Mouse (Mus musculus) hindbrain, embryonic 10.5 days (tissue): ENCODE data around the gene Gabpb1. TPM values are rescaled to one million over a fixed set of nuclear protein-coding genes. Genes with fewer than 3 reads are reported as not detected.
"Not testable (repeated sequence)": the region's sequence is repeated elsewhere in the genome, so short reads cannot be mapped to it uniquely, and the experiment has no call there.

Experiments
- DNase-seq: peaks from one replicate; pipeline ENCODE4 v3.0.0-alpha.2; 2017; ENCODE audit warnings: low spot score
- H3K27ac ChIP-seq: fragments of 300-500 bp; sonication (generic); 2 replicates; pipeline ENCODE4 v1.5.1; 2016; ENCODE audit warnings: mild to moderate bottlenecking, moderate library complexity
- H3K27me3 ChIP-seq: fragments of 300-500 bp; sonication (generic); 2 replicates; pipeline ENCODE4 v1.6.1; 2016; ENCODE audit warnings: mild to moderate bottlenecking; ENCODE audit not compliant: poor library complexity, insufficient read depth, severe bottlenecking
- H3K36me3 ChIP-seq: fragments of 300-500 bp; sonication (generic); 2 replicates; pipeline ENCODE4 v1.6.1; 2016; ENCODE audit warnings: mild to moderate bottlenecking, moderate library complexity
- H3K4me1 ChIP-seq: fragments of 300-500 bp; sonication (generic); replicated peaks from 2 replicates; pipeline ENCODE4 v1.6.1; 2016; ENCODE audit warnings: mild to moderate bottlenecking
- H3K4me3 ChIP-seq: fragments of 300-500 bp; sonication (generic); 2 replicates; pipeline ENCODE4 v1.5.1; 2016; ENCODE audit warnings: mild to moderate bottlenecking, moderate library complexity
- H3K9me3 ChIP-seq: fragments of 300-500 bp; sonication (generic); 2 replicates; pipeline ENCODE4 v1.6.1; 2016; ENCODE audit warnings: mild to moderate bottlenecking, moderate library complexity
- WGBS: fragments of 180-500 bp; shearing (Covaris S2); methylation state at CpG from one replicate; pipeline ENCODE4 v1.1.7; 2016; 5-methylcytosine and 5-hydroxymethylcytosine counted together
- polyA plus RNA-seq: library from polyadenylated mRNA; unstranded; fragments of >200 nt; fragmentation: Nextera tagmentation; extraction: Ambion mirVana; gene quantifications from 2 replicates; pipeline ENCODE4 v1.2.1, GENCODE M21; 2016

The Gabpb1 gene
- polyA plus RNA-seq, 1 experiment from 2014 or later, result 70.9 TPM

GRCm38 (mm10) chr2:126628455-126628995, 47.6 kb downstream of the Gabpb1 start:
- Histone ChIP-seq H3K4me3 (no peak overlapping the region), H3K27ac (no peak overlapping the region), H3K9me3 (no peaks in the 10 kb centered on the region), H3K4me1 (0 out of 2 replicates have a peak, but pooled peaks cover 5% of the 10 kb centered on the region), H3K27me3 (no peaks in the 10 kb centered on the region), H3K36me3 (peaks cover 70% of the 10 kb centered on the region)
- 78% methylated on average over 9 of the region's 9 CpGs for WGBS
- no peak for DNase-seq

- H3K27ac ChIP-seq, result no peak overlapping the region
- no peak overlapping the region for H3K4me3 ChIP-seq
- no peaks in the 10 kb centered on the region for H3K27me3 ChIP-seq
- no peak for DNase-seq
- peaks cover 16% of the 10 kb centered on the region for H3K36me3 ChIP-seq
- H3K4me1 ChIP-seq, result peaks cover 18% of the 10 kb centered on the region
- no peaks in the 10 kb centered on the region for H3K9me3 ChIP-seq
Observed at GRCm38 (mm10) chr2:126623138-126623537, 53.0 kb downstream of the Gabpb1 start.

GRCm38 (mm10) chr2:126622455-126622854, 53.7 kb downstream of the Gabpb1 start:
- Histone ChIP-seq H3K9me3 (no peaks in the 10 kb centered on the region), H3K27me3 (no peaks in the 10 kb centered on the region), H3K27ac (no peak overlapping the region), H3K4me3 (no peak overlapping the region), H3K36me3 (peaks cover 10% of the 10 kb centered on the region), H3K4me1 (peaks cover 18% of the 10 kb centered on the region)
- 79% methylated on average over 2 of the region's 2 CpGs for WGBS
- DNase-seq, result no peak

DNA sequence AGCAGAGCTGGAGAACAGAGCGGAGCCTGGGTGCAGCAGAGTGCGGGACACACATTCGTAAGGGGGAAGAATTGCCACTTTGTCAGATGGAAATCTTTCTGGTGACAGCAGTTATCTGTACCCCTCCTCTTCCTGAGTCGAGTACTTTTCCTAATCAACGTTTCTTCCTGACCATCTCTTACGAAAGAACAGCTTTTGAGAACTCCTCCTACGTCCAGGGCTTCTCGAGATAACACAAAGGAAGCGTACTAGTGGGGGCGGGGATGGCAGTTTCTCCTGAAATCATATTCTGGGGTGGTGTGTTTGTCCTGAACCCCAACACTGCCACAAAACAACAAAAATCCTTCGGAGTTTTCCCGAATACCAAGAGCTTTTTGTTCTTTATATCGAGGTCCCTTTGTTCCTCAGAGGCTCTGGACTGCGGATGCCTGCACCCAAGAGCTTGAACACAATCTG, 56.9 kb downstream of the Gabpb1 start, which contains the start of gene Hdc:
Gene Hdc (minus strand): TSS at position 51 of the 456 bp plus-strand sequence.
- Histone ChIP-seq H3K4me3 (no peak within 1 kb of the TSS), H3K9me3 (no peaks in the 10 kb centered on the region), H3K36me3 (no peaks in the 10 kb centered on the region), H3K27ac (peak within 1 kb of the TSS; percentile 40; the same call in 1 of the 2 replicates), H3K27me3 (no peaks in the 10 kb centered on the region), H3K4me1 (peaks cover 18% of the 10 kb centered on the region)
- no peak for DNase-seq
- 71% methylated on average over 14 of the region's 14 CpGs for WGBS

DNA sequence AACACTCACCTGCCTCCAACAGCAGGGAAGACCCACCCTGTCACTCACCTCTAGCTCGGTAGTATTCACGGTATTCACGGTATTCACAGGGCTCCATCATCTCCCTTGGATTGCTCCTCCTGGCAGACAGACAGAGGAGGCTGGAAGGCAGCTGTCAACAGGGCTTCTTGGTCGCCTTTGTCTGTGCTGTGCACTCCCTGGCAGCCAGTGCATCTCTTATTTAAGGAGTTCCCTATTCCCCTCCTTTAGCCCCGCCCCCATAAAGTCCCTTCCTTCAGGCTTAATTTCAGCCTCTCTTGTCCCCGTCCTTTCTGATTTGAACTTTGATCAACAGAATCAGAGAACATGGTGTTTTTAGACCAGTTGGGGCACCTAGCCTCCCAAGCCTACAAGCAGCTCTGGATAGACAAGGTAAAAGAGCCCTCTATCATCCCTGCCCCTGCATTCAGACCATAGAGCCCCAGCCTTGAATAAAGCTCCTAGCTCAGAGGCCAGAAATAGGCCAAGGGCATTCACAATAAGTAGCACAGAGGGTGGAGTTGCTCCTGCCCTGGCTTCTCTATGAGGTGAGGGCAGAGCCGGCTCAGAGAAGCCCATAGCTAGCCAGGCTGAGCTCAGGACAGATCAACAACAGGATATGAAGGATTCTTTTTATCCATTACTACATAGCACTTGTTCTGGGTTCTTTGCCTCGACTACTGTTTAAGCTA, 57.5 kb downstream of the Gabpb1 start:
- no peaks in the 10 kb centered on the region for H3K27me3 ChIP-seq
- H3K4me1 ChIP-seq, result peaks cover 14% of the 10 kb centered on the region
- WGBS, result 22% methylated on average over 8 of the region's 8 CpGs
- H3K36me3 ChIP-seq, result no peaks in the 10 kb centered on the region
- no peaks in the 10 kb centered on the region for H3K9me3 ChIP-seq
- H3K4me3 ChIP-seq, result no peak overlapping the region
- peak overlapping the region; percentile 40; the same call in 1 of the 2 replicates for H3K27ac ChIP-seq
- DNase-seq, result peak; percentile 14

GRCm38 (mm10) chr2:126615355-126615754, 60.8 kb downstream of the Gabpb1 start:
- peaks cover 12% of the 10 kb centered on the region for H3K4me1 ChIP-seq
- 92% methylated on average over 3 of the region's 3 CpGs for WGBS
- no peak for DNase-seq
- no peaks in the 10 kb centered on the region for H3K36me3 ChIP-seq
- no peaks in the 10 kb centered on the region for H3K9me3 ChIP-seq
- H3K4me3 ChIP-seq, result no peak overlapping the region
- no peaks in the 10 kb centered on the region for H3K27me3 ChIP-seq
- H3K27ac ChIP-seq, result no peak overlapping the region

DNA sequence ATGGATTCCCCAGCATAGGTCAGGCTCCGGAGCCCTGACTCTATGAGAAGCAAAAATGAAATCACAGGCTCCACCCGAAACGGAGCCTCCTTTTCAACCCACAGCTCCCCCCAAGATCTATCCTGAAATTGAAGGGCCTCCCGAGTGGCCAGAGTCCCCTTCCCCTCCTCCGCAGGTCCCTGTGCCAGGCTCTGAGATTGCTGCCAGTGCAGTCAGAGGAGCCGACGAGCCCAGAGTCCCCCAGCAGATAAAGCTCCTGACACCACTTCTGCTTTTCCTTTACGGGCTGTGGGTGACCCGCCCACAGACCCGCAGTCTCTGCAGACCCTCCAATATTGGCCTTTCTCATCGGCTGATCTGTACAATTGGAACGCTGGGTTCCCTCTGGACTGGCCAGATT, 66.5 kb downstream of the Gabpb1 start:
- H3K36me3 ChIP-seq, H3K27ac ChIP-seq, H3K4me1 ChIP-seq, DNase-seq, H3K9me3 ChIP-seq, H3K4me3 ChIP-seq, H3K27me3 ChIP-seq: not testable (repeated sequence)
- WGBS, result 78% methylated on average over 12 of the region's 12 CpGs

DNA sequence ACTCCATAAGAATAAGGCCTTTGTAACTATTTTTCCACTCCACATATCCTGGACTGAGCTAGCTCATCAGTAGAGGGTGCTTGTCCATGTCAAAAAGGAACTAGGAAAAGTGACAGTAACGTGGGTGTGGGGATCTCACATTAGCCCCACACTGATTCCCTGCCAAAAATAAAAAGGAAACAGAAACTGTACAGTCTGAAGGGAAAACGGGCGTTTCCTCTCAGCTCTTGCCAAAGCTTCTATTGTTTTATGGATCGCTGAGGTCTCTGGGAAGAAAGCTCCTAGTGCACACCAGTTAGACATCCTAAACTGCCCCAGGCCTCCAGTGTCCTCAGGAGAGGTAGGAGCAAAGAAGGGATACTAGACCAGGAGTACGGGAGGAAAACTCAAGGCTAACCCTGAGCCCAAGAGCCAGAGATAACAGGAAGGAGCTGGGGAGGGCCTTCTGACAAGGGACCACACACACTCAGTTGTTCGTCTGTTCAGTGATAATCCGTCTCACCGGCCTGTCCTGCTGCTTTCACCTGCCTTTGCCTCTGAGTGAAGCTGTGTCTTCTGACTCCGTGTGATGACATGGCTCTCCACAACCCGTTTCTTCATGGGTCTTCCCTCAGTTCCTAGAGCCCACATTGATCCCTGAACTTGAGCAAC, 68.5 kb downstream of the Gabpb1 start:
- H3K4me3 ChIP-seq, result no peak overlapping the region
- WGBS, result 84% methylated on average over 10 of the region's 10 CpGs
- no peak overlapping the region for H3K27ac ChIP-seq
- no peak for DNase-seq
- no peaks in the 10 kb centered on the region for H3K9me3 ChIP-seq
- no peaks in the 10 kb centered on the region for H3K4me1 ChIP-seq
- H3K27me3 ChIP-seq, result no peaks in the 10 kb centered on the region
- H3K36me3 ChIP-seq, result no peaks in the 10 kb centered on the region

DNA sequence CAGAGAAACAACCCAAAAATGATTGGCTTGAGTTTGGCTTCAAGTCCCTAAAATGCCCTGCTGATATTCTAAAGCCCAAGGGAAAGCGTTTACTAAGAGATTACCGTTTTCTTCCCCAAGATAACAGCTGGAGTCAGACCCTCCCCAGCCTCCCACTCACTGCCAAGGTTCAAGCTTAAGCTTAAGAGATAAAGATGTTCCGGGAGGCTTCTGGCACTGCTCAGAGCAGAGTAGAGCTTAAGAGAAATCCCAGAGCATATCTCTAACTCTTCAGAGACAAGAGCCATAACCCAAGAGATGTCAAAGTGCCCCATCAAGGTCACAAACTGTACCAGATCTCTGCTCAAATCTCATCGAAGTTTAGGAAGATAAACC, 69.5 kb downstream of the Gabpb1 start:
- no peaks in the 10 kb centered on the region for H3K27me3 ChIP-seq
- no peaks in the 10 kb centered on the region for H3K36me3 ChIP-seq
- H3K4me1 ChIP-seq, result no peaks in the 10 kb centered on the region
- no peaks in the 10 kb centered on the region for H3K9me3 ChIP-seq
- WGBS, result 78% methylated on average over 4 of the region's 4 CpGs
- DNase-seq, result no peak
- H3K4me3 ChIP-seq, result no peak overlapping the region
- H3K27ac ChIP-seq, result no peak overlapping the region

GRCm38 (mm10) chr2:126606061-126606687, 70.0 kb downstream of the Gabpb1 start:
- DNase-seq, result no peak
- no peak overlapping the region for H3K27ac ChIP-seq
- no peaks in the 10 kb centered on the region for H3K4me1 ChIP-seq

GRCm38 (mm10) chr2:126601918-126602600, 74.1 kb downstream of the Gabpb1 start:
- Histone ChIP-seq H3K27me3 (no peaks in the 10 kb centered on the region), H3K9me3 (no peaks in the 10 kb centered on the region), H3K27ac (no peak overlapping the region), H3K4me1 (no peaks in the 10 kb centered on the region; the same call in 1 of the 2 replicates), H3K4me3 (no peak overlapping the region), H3K36me3 (no peaks in the 10 kb centered on the region)
- 87% methylated on average over 14 of the region's 14 CpGs for WGBS
- DNase-seq, result no peak

More at GRCm38 (mm10) chr2:126606061-126606687, 70.0 kb downstream of the Gabpb1 start:
- no peak overlapping the region for H3K4me3 ChIP-seq
- H3K9me3 ChIP-seq, result no peaks in the 10 kb centered on the region
- H3K27me3 ChIP-seq, result no peaks in the 10 kb centered on the region
- WGBS, result 87% methylated on average over 15 of the region's 15 CpGs
- H3K36me3 ChIP-seq, result no peaks in the 10 kb centered on the region

DNA sequence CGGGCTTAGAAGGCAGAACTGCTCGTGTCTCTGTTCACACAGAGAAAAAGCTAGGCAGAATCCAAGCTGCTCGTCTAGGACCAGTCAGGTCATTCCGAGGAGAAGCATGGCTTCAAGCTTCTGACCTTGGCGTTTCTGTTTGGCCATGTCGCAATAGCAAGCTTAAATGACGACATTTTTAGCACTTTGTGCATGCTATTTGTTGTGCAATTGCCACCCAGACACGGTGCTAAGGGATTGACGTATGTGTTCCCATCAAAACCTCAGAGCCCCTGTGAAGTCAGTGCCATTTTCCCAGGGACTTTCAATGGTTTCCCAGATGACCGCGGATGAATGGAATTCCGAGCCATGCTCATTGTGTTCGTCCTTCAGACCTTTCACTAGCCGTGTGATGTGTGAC, 75.6 kb downstream of the Gabpb1 start:
- no peak overlapping the region for H3K4me3 ChIP-seq
- no peak overlapping the region for H3K27ac ChIP-seq
- DNase-seq, result no peak
- H3K4me1 ChIP-seq, result no peaks in the 10 kb centered on the region; the same call in 1 of the 2 replicates
- no peaks in the 10 kb centered on the region for H3K36me3 ChIP-seq
- H3K9me3 ChIP-seq, result no peaks in the 10 kb centered on the region
- no peaks in the 10 kb centered on the region for H3K27me3 ChIP-seq
- 80% methylated on average over 14 of the region's 14 CpGs for WGBS
